Mouse (Mus musculus): Measurements from ENCODE around the gene Bcdin3d. TPM values are rescaled to one million over a fixed set of nuclear protein-coding genes. Genes with fewer than 3 reads are reported as not detected.
"Not testable (repeated sequence)": the region's sequence is repeated elsewhere in the genome, so short reads cannot be mapped to it uniquely, and the experiment has no call there.

The Bcdin3d gene
- total RNA-seq, 2 experiments from 2014 or later = 4.2 to 5.1 TPM

- peak; percentile 52 for DNase-seq (ENCODE audit: low spot score)
These were observed 542 bp downstream of the Bcdin3d start for GRCm38 (mm10) chr15:99473801-99474575.

GRCm38 (mm10) chr15:99472972-99473371 is 1.6 kb downstream of the Bcdin3d start:
- DNase-seq (ENCODE audit: low spot score) = no peak

GRCm38 (mm10) chr15:99471677-99472063 is 2.9 kb downstream of the Bcdin3d start:
- no peak for DNase-seq (ENCODE audit: low spot score)

- DNase-seq (ENCODE audit: low spot score) = peak; percentile 66
These were observed 3.4 kb downstream of the Bcdin3d start for GRCm38 (mm10) chr15:99470971-99471676.

GRCm38 (mm10) chr15:99470224-99470761 is 4.2 kb downstream of the Bcdin3d start:
- DNase-seq (ENCODE audit: low spot score) = peak; percentile 63

- no peak for DNase-seq (ENCODE audit: low spot score)
These were observed 4.8 kb downstream of the Bcdin3d start for GRCm38 (mm10) chr15:99469736-99470135.

- peak; percentile 81 for DNase-seq (ENCODE audit: low spot score)
These were observed 5.5 kb downstream of the Bcdin3d start for GRCm38 (mm10) chr15:99469067-99469466.

- no peak for DNase-seq (ENCODE audit: low spot score)
These were observed 11.3 kb downstream of the Bcdin3d start for GRCm38 (mm10) chr15:99463194-99463593.

- DNase-seq (ENCODE audit: low spot score) = peak; percentile 89
These were observed 16.7 kb downstream of the Bcdin3d start, which contains the start of gene Nckap5l for GRCm38 (mm10) chr15:99457606-99458401. TSS of gene Nckap5l (minus strand) at chr15:99457748.

- peak; percentile 61 for DNase-seq (ENCODE audit: low spot score)
These were observed 17.4 kb downstream of the Bcdin3d start for GRCm38 (mm10) chr15:99456963-99457605.

GRCm38 (mm10) chr15:99456338-99456962 is 18.1 kb downstream of the Bcdin3d start:
- DNase-seq (ENCODE audit: low spot score) = no peak

GRCm38 (mm10) chr15:99455415-99455814 is 19.1 kb downstream of the Bcdin3d start:
- DNase-seq (ENCODE audit: low spot score) = no peak

GRCm38 (mm10) chr15:99454585-99455279 is 19.8 kb downstream of the Bcdin3d start:
- DNase-seq (ENCODE audit: low spot score) = no peak

- DNase-seq (ENCODE audit: low spot score) = no peak
These were observed 21.2 kb downstream of the Bcdin3d start for GRCm38 (mm10) chr15:99453153-99453900.

- DNase-seq (ENCODE audit: low spot score) = no peak
These were observed 24.7 kb downstream of the Bcdin3d start for GRCm38 (mm10) chr15:99449751-99450280.

- DNase-seq (ENCODE audit: low spot score) = peak; percentile 51
These were observed 25.3 kb downstream of the Bcdin3d start for GRCm38 (mm10) chr15:99449131-99449750.

GRCm38 (mm10) chr15:99446136-99446535 is 28.4 kb downstream of the Bcdin3d start:
- DNase-seq (ENCODE audit: low spot score) = not testable (repeated sequence)

GRCm38 (mm10) chr15:99445567-99445966 is 29.0 kb downstream of the Bcdin3d start:
- DNase-seq (ENCODE audit: low spot score) = no peak

Data from gastrocnemius, adult 18-20 months (tissue).